Mouse (Mus musculus) ES-Bruce4 (cell line): ENCODE measurements at regions not wholly inside any gene's neighbourhood (a gene's known extent, or its start where the extent isn't known, plus 50 kb on each side); places are given as distances from the start of the nearest gene placed in this dataset.
"Not testable (repeated sequence)": the region's sequence is repeated elsewhere in the genome, so short reads cannot be mapped to it uniquely, and the experiment has no call there.

Source experiments
- H3K27ac ChIP-seq: 2 replicates; pipeline ENCODE4 v1.5.1; 2012; ENCODE audit warnings: low read length, inconsistent platforms; ENCODE audit not compliant: insufficient read depth
- H3K27me3 ChIP-seq: 2 replicates; pipeline ENCODE4 v1.6.1; 2012; ENCODE audit warnings: mild to moderate bottlenecking, low read length, inconsistent platforms; ENCODE audit not compliant: control insufficient read depth, poor library complexity, insufficient read depth, severe bottlenecking
- H3K36me3 ChIP-seq: 2 replicates; pipeline ENCODE4 v1.6.1; 2012; ENCODE audit warnings: inconsistent platforms, mild to moderate bottlenecking, low read length, moderate library complexity; ENCODE audit not compliant: control insufficient read depth, poor library complexity, insufficient read depth, severe bottlenecking
- H3K4me1 ChIP-seq: one replicate; pipeline ENCODE4 v1.8.1; 2011; ENCODE audit warnings: low read length; ENCODE audit not compliant: control insufficient read depth, insufficient read depth
- H3K4me3 ChIP-seq: 2 replicates; pipeline ENCODE4 v1.5.1; 2011; ENCODE audit warnings: low read depth, mild to moderate bottlenecking, low read length
- H3K9ac ChIP-seq: 2 replicates; pipeline ENCODE4 v1.6.1; 2012; ENCODE audit warnings: low read depth, mild to moderate bottlenecking, inconsistent platforms; ENCODE audit not compliant: poor library complexity, severe bottlenecking
- H3K9me3 ChIP-seq: replicated peaks from 2 replicates; pipeline ENCODE4 v1.6.1; 2012; ENCODE audit warnings: mild to moderate bottlenecking, low read length, inconsistent platforms; ENCODE audit not compliant: control insufficient read depth, poor library complexity, insufficient read depth, severe bottlenecking
- CTCF ChIP-seq: IDR thresholded peaks from one replicate; pipeline ENCODE4 v1.8.1; 2011; ENCODE audit warnings: low read depth, low read length
- EP300 ChIP-seq: IDR thresholded peaks from 2 replicates; pipeline ENCODE4 v1.6.1; 2011; ENCODE audit warnings: low read depth, low read length; ENCODE audit not compliant: insufficient read depth
- POLR2A ChIP-seq: IDR thresholded peaks from one replicate; pipeline ENCODE4 v1.8.1; 2011; ENCODE audit warnings: low read length; ENCODE audit not compliant: insufficient read depth

- TF ChIP-seq CTCF (peak; percentile 75), POLR2A (no peak)
- no peaks in the 10 kb centered on the region for H3K36me3 ChIP-seq
- H3K9ac ChIP-seq, result no peak overlapping the region
- H3K27ac ChIP-seq, result no peak overlapping the region
- no peaks in the 10 kb centered on the region for H3K4me1 ChIP-seq
- H3K4me3 ChIP-seq, result no peak overlapping the region
- no peaks in the 10 kb centered on the region; the same call in 1 of the 2 replicates for H3K9me3 ChIP-seq
- H3K27me3 ChIP-seq, result no peaks in the 10 kb centered on the region
Measured at GRCm38 (mm10) chr8:24386462-24386861, 339.2 kb downstream of the Adam3 start.

GRCm38 (mm10) chr8:24383963-24384435 lies 341.7 kb downstream of the Adam3 start:
- TF ChIP-seq POLR2A (no peak), CTCF (no peak), EP300 (no peak)
- Histone ChIP-seq H3K27ac (no peak overlapping the region), H3K9me3 (no peaks in the 10 kb centered on the region; the same call in 1 of the 2 replicates)

GRCm38 (mm10) chr8:24383130-24383962 lies 342.3 kb downstream of the Adam3 start:
- no peaks in the 10 kb centered on the region for H3K36me3 ChIP-seq
- no peaks in the 10 kb centered on the region; the same call in 1 of the 2 replicates for H3K9me3 ChIP-seq
- no peak for TF ChIP-seq CTCF
- TF ChIP-seq EP300, result no peak
- TF ChIP-seq POLR2A, result no peak
- no peak overlapping the region for H3K4me3 ChIP-seq
- H3K9ac ChIP-seq, result no peak overlapping the region
- H3K27me3 ChIP-seq, result no peaks in the 10 kb centered on the region
- H3K27ac ChIP-seq, result no peak overlapping the region
- H3K4me1 ChIP-seq, result no peaks in the 10 kb centered on the region

More at GRCm38 (mm10) chr8:24383963-24384435, 341.7 kb downstream of the Adam3 start:
- Histone ChIP-seq H3K4me1 (no peaks in the 10 kb centered on the region), H3K9ac (no peak overlapping the region), H3K4me3 (no peak overlapping the region), H3K27me3 (no peaks in the 10 kb centered on the region), H3K36me3 (no peaks in the 10 kb centered on the region)

GRCm38 (mm10) chr8:24381666-24382253 lies 343.9 kb downstream of the Adam3 start:
- TF ChIP-seq EP300 (no peak), CTCF (no peak), POLR2A (no peak)
- H3K27ac ChIP-seq, result no peak overlapping the region
- no peak overlapping the region for H3K9ac ChIP-seq
- H3K9me3 ChIP-seq, result peaks cover 10% of the 10 kb centered on the region
- no peaks in the 10 kb centered on the region for H3K36me3 ChIP-seq
- no peak overlapping the region for H3K4me3 ChIP-seq
- H3K27me3 ChIP-seq, result no peaks in the 10 kb centered on the region
- H3K4me1 ChIP-seq, result no peaks in the 10 kb centered on the region

- no peak overlapping the region for H3K27ac ChIP-seq
- TF ChIP-seq CTCF (no peak), EP300 (no peak), POLR2A (no peak)
- no peaks in the 10 kb centered on the region for H3K36me3 ChIP-seq
- H3K4me3 ChIP-seq, result no peak overlapping the region
- H3K9ac ChIP-seq, result no peak overlapping the region
- no peaks in the 10 kb centered on the region for H3K4me1 ChIP-seq
- H3K9me3 ChIP-seq, result peaks cover 10% of the 10 kb centered on the region
- no peaks in the 10 kb centered on the region for H3K27me3 ChIP-seq
Measured at GRCm38 (mm10) chr8:24378070-24378469, 347.6 kb downstream of the Adam3 start.

- not testable (repeated sequence) for H3K4me1 ChIP-seq, H3K27ac ChIP-seq, H3K4me3 ChIP-seq, H3K9ac ChIP-seq, H3K36me3 ChIP-seq, H3K27me3 ChIP-seq
- peaks cover 10% of the 10 kb centered on the region; the same call in 1 of the 2 replicates for H3K9me3 ChIP-seq
Measured at GRCm38 (mm10) chr8:24376846-24377245, 348.8 kb downstream of the Adam3 start.
